Mouse (Mus musculus): ENCODE results near the gene Ccnd3.

Gene Ccnd3

GRCm38 (mm10) chr17:47516232-47516631, 11.4 kb downstream of the Ccnd3 start:
- DNase-seq = no peak

GRCm38 (mm10) chr17:47518205-47518604, 13.4 kb downstream of the Ccnd3 start:
- DNase-seq = no peak

GRCm38 (mm10) chr17:47521551-47522258, 16.9 kb downstream of the Ccnd3 start:
- no peak for DNase-seq

- DNase-seq = no peak
Observed at GRCm38 (mm10) chr17:47522536-47522935, 17.7 kb downstream of the Ccnd3 start.

- no peak for DNase-seq
Observed at GRCm38 (mm10) chr17:47523211-47523682, 18.4 kb downstream of the Ccnd3 start.

- DNase-seq = no peak
Observed at GRCm38 (mm10) chr17:47524055-47524454, 19.2 kb downstream of the Ccnd3 start.

GRCm38 (mm10) chr17:47524991-47525390, 20.1 kb downstream of the Ccnd3 start:
- DNase-seq = no peak

GRCm38 (mm10) chr17:47526856-47527520, 22.1 kb downstream of the Ccnd3 start:
- no peak for DNase-seq

- DNase-seq = no peak
Observed at GRCm38 (mm10) chr17:47527581-47528300, 22.9 kb downstream of the Ccnd3 start.

GRCm38 (mm10) chr17:47528919-47529318, 24.1 kb downstream of the Ccnd3 start:
- no peak for DNase-seq

- DNase-seq = no peak
Observed at GRCm38 (mm10) chr17:47529595-47529994, 24.7 kb downstream of the Ccnd3 start.

GRCm38 (mm10) chr17:47531387-47531818, 26.6 kb downstream of the Ccnd3 start:
- DNase-seq = no peak

GRCm38 (mm10) chr17:47532364-47532763, 27.5 kb downstream of the Ccnd3 start:
- DNase-seq = no peak

GRCm38 (mm10) chr17:47533691-47534090, 28.8 kb downstream of the Ccnd3 start:
- DNase-seq = no peak

GRCm38 (mm10) chr17:47535812-47536236, 31.0 kb downstream of the Ccnd3 start:
- no peak for DNase-seq

GRCm38 (mm10) chr17:47538049-47538448, 33.2 kb downstream of the Ccnd3 start:
- no peak for DNase-seq

- DNase-seq = no peak
Observed at GRCm38 (mm10) chr17:47539128-47539527, 34.3 kb downstream of the Ccnd3 start.

GRCm38 (mm10) chr17:47542061-47542460, 37.2 kb downstream of the Ccnd3 start:
- DNase-seq = no peak

- no peak for DNase-seq
Observed at GRCm38 (mm10) chr17:47543051-47543650, 38.3 kb downstream of the Ccnd3 start.

GRCm38 (mm10) chr17:47545154-47545553, 40.3 kb downstream of the Ccnd3 start:
- DNase-seq = no peak

GRCm38 (mm10) chr17:47545861-47546331, 41.0 kb downstream of the Ccnd3 start:
- DNase-seq = peak in 1 of 2 experiments; percentile 4

GRCm38 (mm10) chr17:47551049-47551448, 46.2 kb downstream of the Ccnd3 start:
- no peak for DNase-seq

- DNase-seq = no peak
Observed at GRCm38 (mm10) chr17:47552994-47553393, 48.1 kb downstream of the Ccnd3 start.

Data from cerebellum, postnatal 25 days (tissue).